Mouse (Mus musculus): ENCODE results near the gene Nav2.

- TF ChIP-seq POLR2A (IDR thresholded peaks at IDR 0.05; ENCODE audit: control insufficient read depth in 1 of 2, insufficient read depth in 1 of 2, low read depth in 1 of 2, low read length in 2 of 2, poor library complexity in 1 of 2) (peak in 1 of 2 experiments; percentile 26; a peak in 1 of 4 replicates), ZNF384 (IDR thresholded peaks at IDR 0.05; ENCODE audit: low read depth, low read length) (no peak), CTCF (IDR thresholded peaks at IDR 0.05 in 2 of 3, conservative IDR thresholded peaks at IDR 0.05 in 1 of 3; ENCODE audit: control insufficient read depth in 1 of 3, insufficient read depth in 1 of 3, low read depth in 2 of 3, low read length in 3 of 3, poor library complexity in 1 of 3, severe bottlenecking in 1 of 3) (no peak), ETS1 (IDR thresholded peaks at IDR 0.05; ENCODE audit: low read depth, low read length) (no peak)
These were observed 520.4 kb downstream of the Nav2 start for GRCm38 (mm10) chr7:49428947-49429346.

All from MEL (cell line).